Mouse (Mus musculus) erythroblast, embryonic 14.5 days (primary cell): ENCODE results near the gene Tiam1.

Experiments used
- GATA1 ChIP-seq: IDR thresholded peaks from 2 replicates; pipeline ENCODE4 v1.6.1; 2012; ENCODE audit warnings: low read length, inconsistent platforms, mixed read lengths
- TAL1 ChIP-seq: IDR thresholded peaks from 3 replicates; pipeline ENCODE4 v1.6.1; 2012; ENCODE audit warnings: low read length, inconsistent platforms, mixed read lengths

GRCm38 (mm10) chr16:89980075-89980744 lies 163.4 kb downstream of the Tiam1 start:
- TF ChIP-seq TAL1 (no peak), GATA1 (no peak)
